Mouse (Mus musculus): Measurements from ENCODE around the gene Tmem100.

Tmem100 gene

GRCm38 (mm10) chr11:90062657-90063056, 32.5 kb downstream of the Tmem100 start:
- no peak for DNase-seq (ENCODE audit: low spot score)

GRCm38 (mm10) chr11:90066405-90067250, 36.5 kb downstream of the Tmem100 start:
- no peak for DNase-seq (ENCODE audit: low spot score)

GRCm38 (mm10) chr11:90071747-90072146, 41.6 kb downstream of the Tmem100 start:
- DNase-seq (ENCODE audit: low spot score): no peak

- DNase-seq (ENCODE audit: low spot score): no peak
These were observed 43.1 kb downstream of the Tmem100 start for GRCm38 (mm10) chr11:90073201-90073600.

- DNase-seq (ENCODE audit: low spot score): no peak
These were observed 46.5 kb downstream of the Tmem100 start for GRCm38 (mm10) chr11:90076666-90077065.

GRCm38 (mm10) chr11:90080678-90081267, 50.6 kb downstream of the Tmem100 start:
- DNase-seq (ENCODE audit: low spot score): no peak

GRCm38 (mm10) chr11:90081820-90082596, 51.9 kb downstream of the Tmem100 start:
- no peak for DNase-seq (ENCODE audit: low spot score)

- DNase-seq (ENCODE audit: low spot score): no peak
These were observed 52.9 kb downstream of the Tmem100 start for GRCm38 (mm10) chr11:90083042-90083441.

- DNase-seq (ENCODE audit: low spot score): no peak
These were observed 54.0 kb downstream of the Tmem100 start for GRCm38 (mm10) chr11:90084166-90084565.
